Mouse (Mus musculus) CH12F3 (cell line): ENCODE data around the gene Nr5a1.

Source experiments
- in situ Hi-C: fragments of 300-500 bp; cut with MboI; formaldehyde crosslinking; loops from 2 replicates; pipeline ENCODE4 v1.14.3; 2020; ENCODE audit warnings: low sequenced_read_pairs

Nr5a1 gene

DNA sequence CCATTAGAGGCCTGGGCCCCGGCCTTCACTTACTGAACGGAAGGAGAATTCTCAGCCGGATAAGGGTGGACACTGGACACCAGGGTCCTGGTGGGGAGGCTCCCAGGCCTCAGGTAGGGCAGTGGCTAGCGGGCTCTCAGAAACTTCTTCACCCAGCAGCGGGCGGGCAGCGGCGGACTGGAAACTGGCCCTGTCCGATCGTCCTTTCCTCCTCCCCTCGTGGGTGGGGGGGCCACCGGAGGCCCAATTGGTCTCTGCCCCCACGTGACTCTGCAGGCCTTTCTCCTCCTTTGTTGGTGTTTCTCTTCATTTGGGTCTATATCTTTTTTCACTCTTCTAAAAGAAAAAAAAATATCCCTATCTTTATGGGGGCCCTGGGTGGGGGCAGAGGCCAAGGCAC is at the start of gene Nr5a1:
Gene Nr5a1, minus strand, starts transcription at position 219 of the 400 bp plus-strand sequence.
- in situ Hi-C loops = no loop called here

GRCm38 (mm10) chr2:38739847-38740246 is 25.5 kb upstream of the Nr5a1 start:
- in situ Hi-C loops = no loop called here

DNA sequence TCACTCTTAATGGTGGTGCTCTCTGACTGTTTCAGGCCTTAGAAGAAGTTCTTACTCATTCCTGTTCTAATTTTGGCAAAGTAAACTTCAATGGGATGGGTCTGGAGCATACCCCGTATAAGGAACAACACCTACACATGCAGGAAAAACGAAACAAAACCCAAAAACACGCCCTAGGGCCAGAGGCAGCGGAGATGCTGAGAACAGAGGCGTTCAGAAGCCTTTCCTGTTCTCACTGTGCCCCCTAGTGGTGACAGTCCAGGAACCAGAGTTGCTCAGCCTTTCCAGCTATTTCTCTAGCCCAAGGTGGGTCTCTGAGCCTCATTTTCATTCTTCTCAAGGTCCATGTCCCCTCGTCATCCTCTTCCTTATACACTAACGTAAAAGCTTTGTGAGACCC is 25.1 kb upstream of the Nr5a1 start:
- in situ Hi-C loops = no loop called here

- in situ Hi-C loops = no loop called here
Observed at GRCm38 (mm10) chr2:38738601-38739301, 24.4 kb upstream of the Nr5a1 start.

DNA sequence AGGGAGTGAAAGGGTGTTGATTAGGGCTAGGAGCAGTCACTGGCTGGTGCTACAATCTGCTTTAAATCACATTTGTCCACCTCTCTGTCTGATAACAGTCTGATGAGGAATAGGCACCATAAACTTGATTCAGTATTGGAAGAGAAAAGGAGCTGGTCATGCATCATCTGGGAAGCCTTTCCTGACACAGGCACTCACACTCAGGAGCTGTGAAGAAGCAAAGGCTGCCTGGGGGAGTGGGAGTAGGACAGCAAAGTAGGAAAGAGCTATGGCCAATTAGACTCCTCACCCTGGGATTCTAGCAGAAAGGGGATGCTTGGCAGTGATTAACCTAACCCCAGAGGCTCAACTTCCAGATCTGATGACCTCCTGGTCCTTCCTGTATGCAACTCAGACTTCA is 21.4 kb upstream of the Nr5a1 start:
- in situ Hi-C loops = no loop called here

GRCm38 (mm10) chr2:38734721-38735120 is 20.4 kb upstream of the Nr5a1 start:
- in situ Hi-C loops = no loop called here

DNA sequence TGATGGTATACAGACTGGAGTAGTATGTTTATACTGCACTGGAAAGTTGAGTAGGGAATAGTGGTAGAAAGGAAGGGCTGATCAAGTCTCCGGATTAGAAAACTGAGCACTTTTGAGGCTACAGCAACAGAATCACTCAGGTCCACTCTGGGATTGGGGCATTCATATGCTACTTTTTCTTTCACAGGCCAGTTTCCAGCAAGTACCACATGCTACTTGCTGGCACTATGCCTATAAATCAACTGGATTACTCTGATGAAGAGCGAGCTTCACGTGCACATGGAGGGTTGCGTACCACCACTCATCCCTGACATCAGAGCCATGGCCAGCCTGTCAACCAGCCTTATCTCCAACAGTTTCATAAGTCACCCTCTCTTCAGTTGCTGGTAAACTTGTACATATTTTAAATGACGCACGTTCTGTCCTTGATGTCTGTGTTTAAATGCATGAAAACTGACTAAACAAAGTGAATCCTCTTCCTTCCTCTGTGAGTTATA is 16.0 kb upstream of the Nr5a1 start:
- in situ Hi-C loops = no loop called here

GRCm38 (mm10) chr2:38725427-38725826 is 11.1 kb upstream of the Nr5a1 start:
- in situ Hi-C loops = no loop called here

- in situ Hi-C loops = no loop called here
Observed at GRCm38 (mm10) chr2:38723378-38723777, 9.0 kb upstream of the Nr5a1 start.

DNA sequence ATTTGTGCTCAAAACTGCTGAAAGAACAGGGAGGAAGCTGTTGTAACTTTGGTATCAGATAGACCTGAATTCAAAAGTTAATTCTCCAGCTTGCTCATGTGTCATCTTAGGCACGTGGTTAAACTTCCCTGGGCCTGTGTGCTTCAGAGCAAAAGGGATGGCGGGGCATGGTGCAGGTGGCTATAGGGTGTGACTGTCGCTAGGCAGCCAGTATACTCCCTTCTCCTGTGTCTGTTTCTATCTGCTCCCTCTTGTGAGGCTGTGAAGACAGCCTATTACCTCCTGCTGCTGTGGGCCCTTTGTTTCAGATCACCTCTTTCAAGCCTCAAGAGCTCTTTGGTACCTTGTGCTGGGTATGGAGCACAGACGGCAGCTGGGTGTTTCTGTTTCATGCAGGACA is 7.7 kb upstream of the Nr5a1 start:
- in situ Hi-C loops = no loop called here

DNA sequence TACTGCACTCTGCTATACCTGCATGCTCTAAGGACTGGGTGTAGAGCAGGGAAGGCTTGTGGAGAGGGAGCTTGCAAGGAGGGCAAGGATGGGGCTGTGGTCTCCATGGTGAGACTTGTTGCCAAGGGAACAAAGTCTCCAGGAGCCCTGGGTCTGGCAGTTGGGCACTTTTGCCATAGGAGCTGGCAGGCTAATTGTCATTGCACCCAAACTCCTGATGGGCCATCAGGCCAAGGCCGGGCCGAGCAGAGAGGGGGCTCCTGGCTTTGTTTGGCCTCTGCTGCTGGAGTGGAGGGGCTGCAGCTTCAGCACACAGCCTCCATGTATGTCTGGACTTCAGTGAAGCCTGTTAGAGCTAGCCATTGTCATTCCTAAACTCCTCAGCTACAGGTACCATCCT is 6.3 kb upstream of the Nr5a1 start:
- in situ Hi-C loops = no loop called here

GRCm38 (mm10) chr2:38719354-38719753 is 5.0 kb upstream of the Nr5a1 start:
- in situ Hi-C loops = no loop called here

DNA sequence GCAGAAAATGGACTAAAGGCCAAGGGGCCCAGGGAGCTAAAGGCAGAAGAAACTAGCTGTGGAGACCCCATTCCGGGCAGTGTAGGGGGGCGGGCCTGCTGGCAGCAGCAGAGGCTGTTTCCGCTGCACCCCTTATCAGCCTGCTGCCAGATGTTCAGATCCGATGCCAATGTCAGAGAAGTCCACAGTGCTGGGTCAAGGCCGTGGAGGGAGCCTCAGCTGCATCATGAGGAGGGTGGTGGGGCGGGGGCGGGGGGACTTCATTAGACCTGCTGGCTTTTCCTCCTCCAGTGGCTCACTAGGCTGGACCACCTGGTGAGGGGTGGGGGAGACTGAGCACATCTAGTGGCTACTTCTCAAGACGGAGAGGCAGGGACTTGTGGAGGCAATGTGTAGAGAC is 4.3 kb upstream of the Nr5a1 start:
- in situ Hi-C loops = no loop called here

DNA sequence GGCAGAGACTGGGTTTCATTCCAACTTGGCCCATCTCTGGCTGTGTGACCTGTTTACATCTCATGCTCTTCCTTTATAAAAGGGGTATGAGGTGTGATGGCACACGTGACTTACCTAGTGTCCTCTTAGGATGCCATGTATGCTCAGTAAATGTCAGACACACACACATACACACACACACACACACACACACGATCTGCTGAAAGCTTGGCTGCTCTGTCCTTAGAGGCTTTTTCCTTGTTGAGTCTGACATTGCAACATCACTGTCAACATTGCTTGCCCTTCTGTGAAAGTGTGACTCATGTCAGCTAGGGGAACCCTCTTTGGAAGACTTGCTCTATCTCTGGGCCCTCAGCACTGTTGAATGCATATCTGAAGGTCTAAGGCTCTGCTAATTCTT is 3.1 kb upstream of the Nr5a1 start:
- in situ Hi-C loops = no loop called here

DNA sequence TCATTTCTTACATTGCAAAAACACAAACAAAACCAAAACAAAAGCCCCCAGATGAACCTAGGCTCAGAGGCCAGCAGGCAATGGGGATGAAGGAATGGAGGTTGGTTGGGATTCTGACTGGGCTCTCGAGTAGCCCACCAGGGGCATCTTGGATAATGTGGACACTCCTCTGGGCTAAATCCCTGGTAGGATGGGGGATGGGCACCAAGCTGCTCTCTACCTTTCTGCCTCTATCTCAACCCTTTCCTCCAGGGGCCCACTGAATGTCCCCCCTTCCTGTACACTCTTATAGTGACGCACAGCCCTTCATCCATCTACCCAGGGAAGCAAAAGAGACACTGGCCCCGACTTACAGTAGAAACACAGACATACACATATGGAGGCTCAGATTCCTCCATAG is 746 bp downstream of the Nr5a1 start:
- in situ Hi-C loops = no loop called here

GRCm38 (mm10) chr2:38712769-38713125 is 1.6 kb downstream of the Nr5a1 start:
- in situ Hi-C loops = no loop called here

DNA sequence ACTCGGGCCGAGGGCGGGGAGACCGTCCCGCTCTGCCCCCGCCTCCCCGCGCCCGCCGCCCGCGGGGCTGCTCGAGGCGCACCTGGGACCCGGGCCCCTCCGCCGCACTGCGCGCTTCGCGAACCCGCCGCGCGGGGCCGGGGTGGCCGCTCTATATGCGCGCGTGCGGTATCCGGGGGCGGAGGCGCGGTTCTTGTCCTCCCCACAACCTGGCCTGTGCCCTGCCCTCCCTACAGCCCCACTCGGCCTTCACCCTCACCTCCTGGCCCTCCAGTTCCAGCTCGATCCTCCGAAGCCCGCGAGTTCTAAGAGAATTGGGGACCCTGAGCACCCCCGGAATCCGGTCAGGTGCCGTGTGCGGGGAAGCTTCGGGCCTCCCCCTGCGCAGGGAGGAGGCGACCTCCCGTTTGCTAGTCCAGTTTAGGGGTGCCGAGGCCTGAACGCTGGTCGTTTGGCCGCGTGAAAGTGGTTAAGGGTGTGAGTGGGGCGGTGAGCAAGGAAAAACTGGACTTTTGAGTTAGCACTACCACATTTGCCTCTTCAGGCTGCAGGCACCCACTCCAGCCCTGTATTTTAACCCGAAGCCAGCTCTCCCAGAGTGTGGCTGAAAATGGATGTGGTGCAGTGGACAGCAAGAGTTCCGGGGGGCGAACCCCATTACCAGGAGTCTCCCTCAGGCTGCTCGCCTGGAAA is 2.1 kb downstream of the Nr5a1 start:
- in situ Hi-C loops = no loop called here

DNA sequence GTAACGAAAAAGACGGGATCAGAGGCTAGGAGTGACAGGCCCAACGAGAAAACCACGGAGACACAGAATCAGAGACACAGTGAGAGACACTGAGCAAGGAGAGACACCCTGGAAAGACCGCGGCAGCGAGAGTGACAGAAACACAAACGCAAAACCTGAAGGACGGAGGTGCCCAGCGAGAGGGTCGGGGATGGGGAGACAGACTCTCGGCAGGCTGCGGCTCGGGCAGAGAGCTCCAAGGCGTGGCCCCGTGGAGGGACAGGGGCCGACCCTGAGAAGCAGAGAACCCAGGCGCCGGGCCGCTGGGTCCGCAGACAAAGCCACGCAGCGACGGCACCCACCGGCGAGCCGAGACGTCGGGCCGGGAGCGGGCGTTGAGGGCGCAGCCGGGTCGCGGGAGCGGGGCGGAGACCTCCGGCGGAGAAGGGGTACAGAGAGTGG is 2.9 kb downstream of the Nr5a1 start:
- in situ Hi-C loops = no loop called here

- in situ Hi-C loops = no loop called here
Observed at GRCm38 (mm10) chr2:38710304-38711241, 3.8 kb downstream of the Nr5a1 start.

DNA sequence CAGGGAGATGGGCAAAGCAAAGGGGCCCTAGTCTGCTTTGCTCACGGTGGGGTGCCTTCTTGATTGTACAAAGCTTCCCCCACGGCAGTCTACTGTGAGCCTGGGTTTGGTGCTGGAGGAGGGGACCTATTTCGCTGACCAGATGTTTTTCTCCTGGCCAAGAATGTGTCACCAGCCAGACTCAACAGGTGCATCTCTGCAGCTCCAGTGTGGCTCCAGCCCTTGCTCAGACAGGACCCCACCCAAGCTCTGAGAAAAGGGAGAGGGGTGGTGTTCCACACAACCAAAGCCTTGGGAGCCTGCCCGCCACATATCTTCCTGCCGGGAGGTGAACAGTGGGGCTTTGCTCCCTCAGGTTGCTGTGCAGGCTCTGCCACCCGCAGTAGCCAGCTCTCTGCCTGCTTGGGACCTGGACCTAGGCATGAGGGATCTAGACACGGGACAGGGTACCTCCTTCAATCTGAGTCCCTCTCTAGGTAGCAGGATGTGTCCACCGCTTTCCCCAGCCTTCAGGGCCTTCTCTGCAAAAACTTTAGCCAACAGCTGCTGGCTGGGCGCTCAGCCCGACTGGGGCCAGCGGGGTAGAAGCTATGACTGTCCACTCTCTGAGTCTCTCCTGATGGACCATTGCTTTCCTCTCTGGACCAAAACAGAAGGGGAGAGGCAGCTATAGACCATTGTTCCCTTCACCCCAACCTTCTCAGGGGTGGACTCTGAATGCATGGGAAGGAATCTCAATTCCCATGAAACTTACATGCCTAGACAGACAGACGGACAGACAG is 5.2 kb downstream of the Nr5a1 start:
- in situ Hi-C loops = no loop called here

DNA sequence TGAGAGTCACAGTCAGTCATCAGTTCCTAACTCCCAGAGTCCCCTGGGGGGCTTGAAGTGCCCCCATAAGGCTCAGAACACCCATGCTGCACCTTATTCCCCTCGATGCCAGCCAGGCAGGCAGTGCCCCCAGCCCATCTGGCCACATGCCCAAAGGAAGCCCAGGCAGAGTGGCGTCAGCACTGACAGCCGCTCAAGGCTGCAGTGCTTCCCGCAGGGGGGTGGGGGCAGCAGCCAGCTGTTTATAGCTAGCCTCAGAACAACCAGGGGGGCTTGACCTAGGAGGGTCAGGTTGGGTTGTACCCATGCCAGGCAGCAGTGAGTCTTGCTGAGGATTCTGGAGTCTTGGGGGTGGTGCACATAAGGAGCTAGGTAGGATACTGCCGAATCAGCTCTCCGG is 7.7 kb downstream of the Nr5a1 start:
- in situ Hi-C loops = no loop called here
